Mouse (Mus musculus) embryonic facial prominence, embryonic 15.5 days (tissue): ENCODE data around the gene Slc15a1. TPM values are rescaled to one million over a fixed set of nuclear protein-coding genes. Genes with fewer than 3 reads are reported as not detected.

Experiments
- ATAC-seq: fragments of 200-750 bp; cut with Nextera tagmentation; 2 replicates; pipeline ENCODE4 v1.8.0; 2017; ENCODE audit warnings: low read depth, moderate TSS enrichment; ENCODE audit not compliant: insufficient number of reproducible peaks, low FRiP score, low TSS enrichment
- H3K27ac ChIP-seq: fragments of 300-500 bp; sonication (generic); replicated peaks from 2 replicates; pipeline ENCODE4 v1.5.1; 2015; ENCODE audit warnings: mild to moderate bottlenecking, inconsistent platforms
- H3K27me3 ChIP-seq: fragments of 300-500 bp; sonication (generic); 2 replicates; pipeline ENCODE4 v1.6.1; 2015; ENCODE audit warnings: inconsistent platforms
- H3K36me3 ChIP-seq: fragments of 300-500 bp; sonication (generic); 2 replicates; pipeline ENCODE4 v1.6.1; 2015; ENCODE audit warnings: mild to moderate bottlenecking, inconsistent platforms
- H3K4me1 ChIP-seq: fragments of 300-500 bp; sonication (generic); 2 replicates; pipeline ENCODE4 v1.6.1; 2015; ENCODE audit warnings: inconsistent platforms
- H3K4me2 ChIP-seq: fragments of 300-500 bp; sonication (generic); replicated peaks from 2 replicates; pipeline ENCODE4 v1.6.1; 2015; ENCODE audit warnings: mild to moderate bottlenecking, inconsistent platforms
- H3K4me3 ChIP-seq: fragments of 300-500 bp; sonication (generic); replicated peaks from 2 replicates; pipeline ENCODE4 v1.5.1; 2015; ENCODE audit warnings: mild to moderate bottlenecking, inconsistent platforms
- H3K9ac ChIP-seq: fragments of 300-500 bp; sonication (generic); 2 replicates; pipeline ENCODE4 v1.6.1; 2015; ENCODE audit warnings: inconsistent platforms
- H3K9me3 ChIP-seq: fragments of 300-500 bp; sonication (generic); replicated peaks from 2 replicates; pipeline ENCODE4 v1.6.1; 2016; ENCODE audit warnings: inconsistent platforms
- WGBS: fragments of 180-500 bp; shearing (Covaris S2); methylation state at CpG from one replicate; pipeline ENCODE4 v1.1.7; 2015; 5-methylcytosine and 5-hydroxymethylcytosine counted together
- polyA plus RNA-seq: library from polyadenylated mRNA; unstranded; fragments of >200 nt; fragmentation: Nextera tagmentation; extraction: Ambion mirVana; gene quantifications from 2 replicates; pipeline ENCODE4 v1.2.1, GENCODE M21; 2015

The Slc15a1 gene
- 2.6 and 2.8 TPM in 2 replicates for polyA plus RNA-seq

GRCm38 (mm10) chr14:121504781-121505484 lies at the start of gene Slc15a1:
Gene Slc15a1 (minus strand): TSS chr14:121505252.
- no peaks in the 10 kb centered on the region for H3K36me3 ChIP-seq
- H3K9ac ChIP-seq = no peak within 1 kb of the TSS
- no peak for ATAC-seq
- no peak within 1 kb of the TSS for H3K27ac ChIP-seq
- peak within 1 kb of the TSS; percentile 27; the same call in 1 of the 2 replicates for H3K4me2 ChIP-seq
- H3K27me3 ChIP-seq = peaks cover 40% of the 10 kb centered on the region
- no peaks in the 10 kb centered on the region for H3K9me3 ChIP-seq
- H3K4me3 ChIP-seq = 0 out of 2 replicates have a peak within 1 kb of the TSS, but pooled peaks have one; percentile 3
- peaks cover 4% of the 10 kb centered on the region; the same call in 1 of the 2 replicates for H3K4me1 ChIP-seq
- WGBS = 9% methylated on average over 33 of the region's 33 CpGs

DNA sequence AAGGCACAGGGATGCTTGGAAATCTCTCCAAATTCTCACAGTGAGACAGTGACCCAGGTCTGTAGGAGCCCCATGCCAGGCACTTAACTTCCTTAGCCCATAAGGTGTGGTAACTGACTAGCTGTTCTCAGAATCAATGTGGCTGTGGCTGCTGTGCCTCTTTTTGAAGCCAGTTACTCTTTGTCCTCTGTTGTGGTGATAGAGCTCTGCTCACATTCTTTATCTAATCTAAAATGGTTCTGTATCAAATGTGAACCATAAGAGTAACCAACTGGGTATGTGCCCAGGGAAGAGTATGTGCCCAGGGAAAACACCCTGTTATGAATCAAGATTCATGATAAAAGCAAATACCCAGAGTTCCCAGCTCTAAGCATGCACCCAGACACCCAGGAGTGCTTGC lies 48.7 kb upstream of the Slc15a1 start:
- ATAC-seq = no peak
- Histone ChIP-seq H3K36me3 (peaks cover 8% of the 10 kb centered on the region; the same call in 1 of the 2 replicates), H3K4me2 (no peak overlapping the region), H3K4me3 (no peak overlapping the region), H3K4me1 (peaks cover 6% of the 10 kb centered on the region; the same call in 1 of the 2 replicates), H3K27ac (no peak overlapping the region), H3K9me3 (no peaks in the 10 kb centered on the region), H3K27me3 (peaks cover 13% of the 10 kb centered on the region), H3K9ac (no peak overlapping the region)

- no peak overlapping the region for H3K4me3 ChIP-seq
- H3K27me3 ChIP-seq = peaks cover 13% of the 10 kb centered on the region
- no peak overlapping the region for H3K9ac ChIP-seq
- peaks cover 8% of the 10 kb centered on the region; the same call in 1 of the 2 replicates for H3K36me3 ChIP-seq
- 78% methylated on average over 5 of the region's 5 CpGs for WGBS
- H3K9me3 ChIP-seq = no peaks in the 10 kb centered on the region
- peaks cover 6% of the 10 kb centered on the region; the same call in 1 of the 2 replicates for H3K4me1 ChIP-seq
- H3K27ac ChIP-seq = no peak overlapping the region
- H3K4me2 ChIP-seq = no peak overlapping the region
- ATAC-seq = no peak
Observed at GRCm38 (mm10) chr14:121552586-121552985, 47.5 kb upstream of the Slc15a1 start.

DNA sequence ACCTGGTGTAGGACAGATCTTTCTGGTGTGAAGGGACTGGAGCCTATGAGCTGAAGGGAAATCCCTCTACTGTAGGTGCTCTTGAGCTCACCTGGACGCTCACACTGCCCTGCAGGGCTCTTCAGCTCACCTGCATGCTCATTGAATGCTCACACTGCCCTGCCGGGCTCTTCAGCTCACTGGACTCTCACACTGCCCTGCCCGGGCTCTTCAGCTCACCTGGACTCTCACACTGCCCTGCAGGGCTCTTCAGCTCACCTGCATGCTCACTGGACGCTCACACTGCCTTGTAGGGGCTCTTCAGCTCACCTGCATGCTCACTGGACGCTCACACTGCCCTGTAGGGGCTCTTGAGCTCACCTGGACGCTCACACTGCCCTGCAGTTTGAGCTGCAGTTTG lies 44.8 kb upstream of the Slc15a1 start:
- H3K36me3 ChIP-seq = peaks cover 4% of the 10 kb centered on the region; the same call in 1 of the 2 replicates
- 75% methylated on average over 6 of the region's 6 CpGs for WGBS
- no peak for ATAC-seq

DNA sequence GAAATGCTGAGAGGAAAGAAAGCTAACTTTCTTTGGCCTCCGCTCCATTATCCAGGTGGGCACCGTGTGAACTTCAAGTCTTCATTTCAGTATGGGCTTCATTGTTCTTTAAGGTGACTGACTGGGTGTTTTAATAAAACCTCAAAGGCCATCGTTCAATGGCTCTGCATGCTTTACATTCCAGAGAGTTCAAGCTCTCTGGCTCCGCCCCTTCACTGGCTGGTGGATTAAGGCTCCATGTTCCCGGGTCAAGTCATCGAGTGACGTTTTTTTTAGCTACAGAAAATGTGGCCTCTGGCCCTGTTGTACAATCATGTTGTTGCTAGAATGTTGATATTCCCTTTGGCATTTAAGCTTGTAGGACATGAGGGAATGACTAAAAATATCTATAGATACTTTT lies 42.7 kb upstream of the Slc15a1 start:
- Histone ChIP-seq H3K9ac (no peak overlapping the region), H3K27me3 (peaks cover 8% of the 10 kb centered on the region), H3K27ac (no peak overlapping the region), H3K4me3 (no peak overlapping the region), H3K4me2 (no peak overlapping the region), H3K9me3 (no peaks in the 10 kb centered on the region), H3K36me3 (no peaks in the 10 kb centered on the region), H3K4me1 (no peaks in the 10 kb centered on the region)
- WGBS = 42% methylated on average over 7 of the region's 7 CpGs
- ATAC-seq = no peak

More for the DNA sequence above, 44.8 kb upstream of the Slc15a1 start:
- Histone ChIP-seq H3K27me3 (peaks cover 11% of the 10 kb centered on the region), H3K4me2 (no peak overlapping the region), H3K9me3 (no peaks in the 10 kb centered on the region), H3K4me3 (no peak overlapping the region), H3K9ac (no peak overlapping the region), H3K27ac (no peak overlapping the region), H3K4me1 (no peaks in the 10 kb centered on the region)

- Histone ChIP-seq H3K4me1 (no peaks in the 10 kb centered on the region), H3K27me3 (peaks cover 5% of the 10 kb centered on the region; the same call in 1 of the 2 replicates), H3K27ac (no peak overlapping the region), H3K36me3 (no peaks in the 10 kb centered on the region), H3K4me3 (no peak overlapping the region), H3K4me2 (no peak overlapping the region), H3K9ac (no peak overlapping the region), H3K9me3 (no peaks in the 10 kb centered on the region)
- 84% methylated on average over 5 of the region's 5 CpGs for WGBS
- ATAC-seq = no peak
Observed at GRCm38 (mm10) chr14:121546621-121547020, 41.6 kb upstream of the Slc15a1 start.

DNA sequence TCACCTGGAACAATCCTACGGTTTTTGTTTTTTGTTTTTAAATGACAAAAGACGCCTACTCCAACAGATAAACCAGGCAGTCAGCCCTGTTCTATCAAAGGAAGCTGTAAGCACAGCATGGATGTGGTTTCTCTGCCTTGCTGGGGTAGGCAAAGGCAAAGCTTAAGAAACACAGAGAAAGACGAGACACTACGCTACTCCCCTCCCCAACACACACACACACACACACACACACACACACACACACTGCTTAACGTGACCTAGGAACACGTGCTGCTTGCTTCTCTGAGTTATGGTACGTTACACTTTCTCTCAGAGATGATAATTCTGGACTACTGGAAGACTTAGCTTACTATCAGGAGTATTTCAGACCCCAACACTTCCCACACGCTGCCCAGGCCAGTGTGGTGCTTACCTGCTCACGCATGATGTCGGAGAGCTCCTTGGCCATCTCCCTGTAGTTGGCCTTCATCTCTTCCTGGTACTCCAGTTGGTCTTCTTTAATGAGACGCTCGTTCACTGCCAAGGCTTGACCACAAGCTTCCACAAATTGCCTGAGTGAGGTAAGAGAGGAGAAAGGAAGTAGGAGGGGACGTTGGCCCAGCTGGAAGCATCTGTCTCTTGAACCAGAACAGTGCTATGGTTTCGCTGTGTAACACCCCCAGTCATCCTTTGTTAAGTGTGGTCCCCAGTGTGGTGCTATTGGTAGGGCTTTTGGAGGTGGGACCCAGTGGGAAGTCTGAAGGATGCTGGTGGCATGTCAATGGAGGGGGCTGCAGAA lies 40.7 kb upstream of the Slc15a1 start:
- H3K4me1 ChIP-seq = no peaks in the 10 kb centered on the region
- no peaks in the 10 kb centered on the region for H3K36me3 ChIP-seq
- ATAC-seq = no peak

GRCm38 (mm10) chr14:121541262-121541661 lies 36.2 kb upstream of the Slc15a1 start:
- H3K4me2 ChIP-seq = no peak overlapping the region
- no peak for ATAC-seq
- no peak overlapping the region for H3K27ac ChIP-seq
- H3K36me3 ChIP-seq = no peaks in the 10 kb centered on the region
- 83% methylated on average over 7 of the region's 7 CpGs for WGBS
- no peaks in the 10 kb centered on the region for H3K27me3 ChIP-seq
- no peaks in the 10 kb centered on the region for H3K9me3 ChIP-seq
- H3K4me3 ChIP-seq = no peak overlapping the region
- H3K9ac ChIP-seq = no peak overlapping the region
- H3K4me1 ChIP-seq = no peaks in the 10 kb centered on the region

More for the DNA sequence above, 40.7 kb upstream of the Slc15a1 start:
- H3K9me3 ChIP-seq = no peaks in the 10 kb centered on the region
- WGBS = 82% methylated on average over 14 of the region's 14 CpGs
- H3K27ac ChIP-seq = no peak overlapping the region
- no peak overlapping the region for H3K9ac ChIP-seq
- H3K4me3 ChIP-seq = no peak overlapping the region
- no peak overlapping the region for H3K4me2 ChIP-seq
- peaks cover 5% of the 10 kb centered on the region; the same call in 1 of the 2 replicates for H3K27me3 ChIP-seq

DNA sequence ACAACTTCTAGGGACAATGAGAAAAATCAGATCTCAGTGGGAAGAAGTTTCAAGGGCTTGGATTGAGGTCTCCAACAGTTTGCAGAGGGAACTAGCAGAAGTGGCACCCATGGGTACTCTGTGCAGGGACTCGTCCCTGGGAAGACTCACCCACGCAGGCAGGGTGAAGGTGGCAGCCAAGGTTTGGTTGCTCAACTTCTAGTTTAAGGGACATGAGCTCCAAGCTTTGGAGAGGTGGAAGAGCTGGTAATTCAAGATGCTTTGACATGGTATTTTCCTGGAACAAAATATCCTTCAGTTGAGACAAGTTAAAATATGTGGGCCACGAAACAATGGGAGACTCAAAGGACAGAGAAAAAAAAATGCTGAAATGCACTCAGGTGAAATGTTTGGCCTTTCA lies 29.4 kb upstream of the Slc15a1 start:
- Histone ChIP-seq H3K4me3 (no peak overlapping the region), H3K36me3 (no peaks in the 10 kb centered on the region), H3K9me3 (no peaks in the 10 kb centered on the region), H3K27ac (no peak overlapping the region), H3K27me3 (no peaks in the 10 kb centered on the region), H3K9ac (no peak overlapping the region), H3K4me1 (no peaks in the 10 kb centered on the region), H3K4me2 (no peak overlapping the region)
- 72% methylated on average over 3 of the region's 3 CpGs for WGBS
- ATAC-seq = no peak

DNA sequence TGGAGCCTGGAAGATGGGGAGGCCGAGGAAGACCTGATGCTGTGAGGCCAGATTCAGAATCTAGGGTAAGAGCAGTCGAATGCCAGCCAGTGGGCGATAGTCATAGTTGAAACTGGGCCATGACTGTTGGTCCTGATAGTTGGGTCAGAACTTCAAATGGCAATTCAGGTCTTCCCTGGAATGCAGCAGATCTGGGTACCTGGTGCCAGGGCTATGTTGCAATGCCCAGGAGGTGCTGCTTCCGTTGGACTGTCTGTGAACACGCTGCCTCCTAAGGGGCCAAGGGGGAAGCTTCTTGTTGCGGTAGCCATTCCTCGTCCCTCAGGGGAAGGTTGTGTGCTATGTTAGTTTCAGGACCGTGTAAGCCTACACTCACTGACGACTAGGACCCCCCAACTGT lies 25.8 kb upstream of the Slc15a1 start:
- Histone ChIP-seq H3K27ac (no peak overlapping the region), H3K27me3 (no peaks in the 10 kb centered on the region), H3K9ac (no peak overlapping the region), H3K4me2 (no peak overlapping the region), H3K4me1 (no peaks in the 10 kb centered on the region), H3K9me3 (no peaks in the 10 kb centered on the region), H3K36me3 (no peaks in the 10 kb centered on the region), H3K4me3 (no peak overlapping the region)
- no peak for ATAC-seq
- WGBS = 82% methylated on average over 9 of the region's 9 CpGs

DNA sequence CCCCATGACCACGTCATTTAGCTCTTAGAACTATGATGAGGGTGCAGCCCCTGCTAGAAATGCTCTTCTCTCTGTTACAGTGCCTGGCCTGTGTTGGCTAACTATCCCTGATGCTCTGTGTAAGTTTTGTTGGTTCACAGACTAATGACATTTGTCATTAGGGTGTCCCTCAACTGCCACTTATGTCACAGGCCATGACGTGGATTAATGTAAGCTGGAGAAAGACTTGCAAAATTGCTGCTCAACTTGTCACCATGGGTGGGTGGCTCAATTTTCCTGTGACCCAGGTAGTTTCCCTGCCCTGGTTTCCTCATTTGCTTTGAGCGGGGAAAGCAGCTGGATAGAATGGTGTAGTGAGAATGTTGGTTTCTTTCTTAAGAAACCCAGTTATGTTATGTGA lies 22.8 kb upstream of the Slc15a1 start:
- Histone ChIP-seq H3K4me2 (no peak overlapping the region), H3K27ac (no peak overlapping the region), H3K27me3 (no peaks in the 10 kb centered on the region), H3K9me3 (no peaks in the 10 kb centered on the region), H3K4me1 (no peaks in the 10 kb centered on the region), H3K4me3 (no peak overlapping the region), H3K36me3 (no peaks in the 10 kb centered on the region), H3K9ac (no peak overlapping the region)
- WGBS = 81% methylated on average over 3 of the region's 3 CpGs
- ATAC-seq = no peak
